Mouse (Mus musculus) lung, postnatal 4 days (tissue): ENCODE measurements at regions not wholly inside any gene's neighbourhood (a gene's known extent, or its start where the extent isn't known, plus 50 kb on each side); places are given as distances from the start of the nearest gene placed in this dataset.

Experiments
- DNase-seq, 2 experiments: peaks; one replicate each; pipeline ENCODE4 v3.0.0; 2021

DNA sequence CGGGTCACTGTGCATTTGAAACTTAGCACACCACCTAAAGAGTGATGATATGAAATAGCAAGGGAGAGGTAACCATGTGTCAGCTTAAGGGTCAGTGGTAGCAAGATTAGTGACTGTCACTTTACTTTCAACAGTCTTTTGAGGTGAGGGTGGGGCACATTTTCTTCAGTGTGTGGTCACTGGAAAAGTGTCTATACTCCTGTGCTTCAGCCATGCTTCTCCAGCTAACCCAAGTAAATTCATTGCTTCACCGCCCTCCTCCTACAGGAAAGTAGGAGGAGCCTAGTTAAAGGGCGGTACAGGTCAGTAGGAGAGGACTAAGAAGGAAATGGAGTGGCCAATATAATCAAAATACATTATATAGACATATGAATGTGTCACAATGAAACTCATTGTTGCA, 55.7 kb upstream of the Mef2a start:
- DNase-seq, result no peak

DNA sequence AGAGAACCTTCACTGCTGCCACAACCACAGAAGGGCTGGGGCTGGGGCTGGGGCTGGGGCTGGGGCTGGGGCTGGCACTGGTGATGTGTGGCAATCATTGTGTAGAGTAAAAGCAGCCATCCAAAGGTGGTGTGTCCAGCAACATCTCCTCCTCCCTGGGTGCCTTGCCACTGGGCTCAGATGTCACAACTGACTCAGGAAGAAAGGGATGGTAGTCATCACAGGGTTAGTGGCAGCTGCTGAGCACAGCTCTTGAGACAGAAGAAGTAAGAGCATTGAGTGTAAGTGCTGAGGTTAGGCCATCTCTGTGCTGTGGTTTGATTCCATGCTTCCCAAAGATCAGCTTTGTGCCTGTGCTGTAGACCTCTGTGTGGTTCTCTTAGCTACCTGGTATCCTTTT, 53.4 kb upstream of the Mef2a start:
- no peak for DNase-seq

DNA sequence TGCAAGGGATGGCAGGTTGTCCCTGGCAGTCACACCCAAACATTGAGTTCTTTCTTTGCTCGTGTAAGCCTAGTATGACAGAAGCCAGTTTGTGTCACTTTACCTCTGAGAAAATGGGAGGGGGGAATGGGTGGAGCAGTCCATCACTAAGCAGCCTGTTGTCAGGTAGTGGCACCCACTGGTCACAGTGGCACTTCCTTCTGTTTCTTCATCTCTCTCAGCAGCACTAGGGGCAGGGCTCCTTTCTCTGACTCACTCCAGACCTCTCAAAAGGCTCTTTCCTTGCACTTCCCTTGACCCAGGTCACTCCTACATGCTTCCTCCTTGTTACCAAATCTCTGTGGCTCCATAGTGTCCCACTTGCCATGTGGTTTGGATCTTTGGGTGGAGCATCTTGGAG, 52.9 kb upstream of the Mef2a start:
- DNase-seq, result peak; percentile 42 to 59

DNA sequence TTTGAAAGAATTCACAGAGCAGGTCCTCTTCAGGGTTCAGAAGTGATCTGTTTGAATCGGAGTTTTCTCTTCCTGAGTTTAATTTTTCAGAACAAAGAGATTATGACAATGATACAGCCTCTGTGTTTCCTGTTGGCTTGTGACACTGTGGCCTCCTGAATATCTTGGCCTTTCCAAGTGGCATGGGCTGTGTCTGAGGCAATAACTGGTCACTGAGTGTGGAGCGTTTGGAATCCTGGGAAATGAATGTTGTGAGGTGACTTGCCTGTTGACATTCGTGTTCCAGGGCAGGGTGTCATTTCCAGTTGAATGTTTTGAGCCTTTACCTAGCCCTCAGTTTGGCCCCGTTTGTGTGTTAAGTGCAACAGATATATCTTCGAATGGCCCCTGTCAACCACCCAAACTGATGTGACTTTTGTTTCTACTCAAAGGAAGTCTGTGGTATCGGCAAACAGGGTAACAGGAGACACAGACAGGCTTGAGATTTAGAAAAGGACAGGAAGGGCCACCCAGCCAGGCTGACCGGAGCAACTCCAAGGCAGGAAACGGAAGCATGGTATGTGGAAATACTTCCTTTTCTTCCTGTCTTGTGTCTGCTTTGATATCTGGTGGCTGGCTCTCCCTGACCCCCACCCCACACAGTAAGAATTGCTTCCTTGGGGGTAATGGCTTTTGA, 52.3 kb upstream of the Mef2a start:
- DNase-seq, result peak; percentile 49 to 68
